Mouse (Mus musculus): ENCODE measurements around the gene Taar4. TPM values are rescaled to one million over a fixed set of nuclear protein-coding genes. Genes with fewer than 3 reads are reported as not detected.

The Taar4 gene
- polyA plus RNA-seq, 1 experiment: not detected

DNA sequence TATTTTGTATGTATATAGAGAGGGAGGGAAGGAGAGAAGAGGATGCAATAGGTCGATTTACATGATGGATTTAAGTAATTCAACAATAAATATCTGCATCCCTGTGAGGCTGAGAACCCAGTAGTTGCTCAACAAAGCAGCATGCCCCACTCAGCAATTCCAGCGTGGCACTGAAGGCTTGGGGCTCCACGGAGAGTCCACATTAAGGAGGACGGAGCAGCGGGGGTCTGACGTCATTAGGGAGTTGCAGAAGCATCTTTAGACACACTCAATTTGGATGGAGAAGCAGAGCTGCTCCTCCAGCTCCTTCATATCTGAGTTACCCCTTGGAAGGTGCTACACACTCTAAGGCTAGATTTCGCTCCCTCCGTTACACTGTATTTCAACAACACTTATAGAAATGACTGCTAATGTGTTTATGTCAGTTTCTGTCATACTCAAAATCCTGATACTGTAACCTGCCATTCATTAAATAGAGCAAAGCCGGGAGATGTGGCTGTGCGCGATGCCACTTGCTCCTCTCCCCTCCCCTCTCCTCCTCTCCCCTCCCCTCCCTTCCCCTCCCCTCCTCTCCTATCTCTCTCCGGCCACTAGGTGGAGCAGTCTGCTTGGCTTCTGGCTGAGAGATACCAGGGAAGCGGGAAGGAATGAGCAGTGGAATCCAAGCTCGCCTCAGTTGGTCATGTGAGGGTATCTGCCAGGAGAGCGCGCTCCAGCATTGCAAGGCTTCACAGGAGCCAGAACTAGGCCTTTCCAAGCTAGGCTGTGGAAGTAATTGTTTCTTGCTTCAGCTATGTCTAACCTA is 18.8 kb downstream of the Taar4 start:
- no peak for TF ChIP-seq GATA1 (IDR thresholded peaks at IDR 0.05; ENCODE audit: low read length)

DNA sequence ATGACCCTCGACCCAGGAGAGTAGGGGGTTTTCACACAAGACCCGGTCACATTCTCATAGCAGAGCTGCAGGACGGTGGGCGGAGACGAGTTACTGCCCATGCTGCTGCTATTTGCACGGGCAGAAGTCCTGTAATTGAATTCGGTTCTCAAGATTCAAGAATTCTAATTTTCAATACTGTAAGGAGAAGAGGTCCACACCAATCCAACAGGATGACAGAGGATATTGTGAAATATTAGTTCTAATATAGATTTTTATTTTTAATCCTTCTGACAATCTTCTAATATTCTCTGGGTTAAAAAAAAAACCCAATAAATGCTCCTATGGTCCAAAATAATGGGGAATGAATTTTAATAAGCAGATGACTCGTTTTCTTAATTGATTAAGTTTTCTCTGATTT is 25.3 kb downstream of the Taar4 start, which contains the start of gene Taar6:
Taar6 (minus strand) TSS at position 101 of the 400 bp plus-strand sequence.
- no peak for TF ChIP-seq GATA1 (IDR thresholded peaks at IDR 0.05; ENCODE audit: low read length)

DNA sequence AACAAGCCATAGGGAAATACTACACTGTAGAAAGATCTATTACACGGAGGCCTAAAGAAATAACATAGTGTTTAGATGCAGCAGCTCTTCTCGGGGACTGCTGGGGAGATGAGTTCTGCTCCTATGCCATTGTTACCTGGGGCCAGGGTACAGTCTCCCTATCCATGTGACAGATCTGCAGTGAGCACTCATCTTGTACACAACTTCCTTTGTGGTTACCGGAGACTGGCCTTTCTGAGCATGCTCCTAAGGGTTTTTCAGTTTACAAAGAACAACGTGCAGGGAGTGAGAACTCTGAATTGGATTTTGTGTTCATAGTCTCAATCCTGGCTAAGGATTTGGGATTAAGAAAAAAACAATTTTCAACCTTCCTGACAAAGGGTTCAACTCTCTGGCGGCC is 26.1 kb downstream of the Taar4 start:
- no peak for TF ChIP-seq GATA1 (IDR thresholded peaks at IDR 0.05; ENCODE audit: low read length)

DNA sequence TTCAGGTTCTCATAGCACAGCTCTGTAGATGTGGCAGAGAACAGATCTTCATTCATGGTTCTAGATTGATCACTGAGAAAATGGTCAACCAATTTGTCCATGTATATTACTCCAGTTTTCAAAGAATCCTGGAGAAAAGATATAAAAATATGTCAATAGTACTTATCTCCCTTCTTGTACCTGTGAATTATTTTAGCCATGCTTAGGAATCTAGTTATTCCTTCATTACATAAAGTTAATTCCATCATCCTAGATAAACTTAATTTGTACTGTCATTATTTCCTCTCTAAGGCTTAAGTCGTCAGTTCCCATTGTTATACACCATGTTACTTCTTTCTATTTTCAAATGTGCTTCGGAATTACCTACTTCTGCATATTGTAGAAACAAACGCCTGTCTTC is 33.1 kb downstream of the Taar4 start, which contains the start of gene Taar7a:
Taar7a (minus strand) TSS at position 101 of the 400 bp plus-strand sequence.
- no peak for TF ChIP-seq GATA1 (IDR thresholded peaks at IDR 0.05; ENCODE audit: low read length)

DNA sequence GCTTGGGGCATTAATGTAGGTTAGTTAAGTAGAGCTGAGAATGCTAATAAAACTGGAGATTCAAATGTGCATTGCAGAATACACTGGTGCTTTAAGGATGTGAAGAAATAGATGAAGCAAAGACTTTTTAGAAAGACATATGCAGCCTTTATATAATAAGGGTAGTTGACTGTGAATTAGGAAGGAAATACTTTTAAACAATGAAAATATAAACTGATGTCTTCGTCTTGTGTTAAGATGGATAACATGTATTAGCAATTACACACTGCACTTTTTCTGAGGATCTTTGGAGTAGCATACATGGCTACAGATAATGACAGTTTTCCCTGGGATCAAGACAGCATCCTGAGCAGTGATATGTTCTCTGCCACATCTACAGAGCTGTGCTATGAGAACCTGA is 39.3 kb downstream of the Taar4 start, which contains the start of gene Taar7b:
Taar7b (plus strand) TSS at position 301 of the 400 bp plus-strand sequence.
- no peak for TF ChIP-seq GATA1 (IDR thresholded peaks at IDR 0.05; ENCODE audit: low read length)

DNA sequence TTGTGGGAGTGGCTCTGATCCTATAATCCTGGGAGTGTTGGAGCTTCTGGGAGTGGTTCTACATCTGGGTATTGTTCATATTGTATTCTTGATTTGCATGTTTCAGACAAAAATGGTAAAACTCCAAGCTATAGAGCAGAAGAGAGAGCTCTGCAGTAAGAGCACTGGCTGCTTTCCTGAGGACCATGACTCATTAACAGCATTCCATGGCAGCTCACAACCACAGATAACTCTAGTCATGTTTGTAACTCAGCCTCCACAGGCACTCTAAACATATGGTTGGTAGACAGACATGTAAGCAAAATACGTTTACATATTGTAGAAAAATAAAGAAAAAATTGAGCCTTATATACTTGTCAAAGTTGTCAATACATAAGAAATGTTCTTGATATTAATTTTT is 46.1 kb downstream of the Taar4 start:
- TF ChIP-seq GATA1 (IDR thresholded peaks at IDR 0.05; ENCODE audit: low read length): no peak

DNA sequence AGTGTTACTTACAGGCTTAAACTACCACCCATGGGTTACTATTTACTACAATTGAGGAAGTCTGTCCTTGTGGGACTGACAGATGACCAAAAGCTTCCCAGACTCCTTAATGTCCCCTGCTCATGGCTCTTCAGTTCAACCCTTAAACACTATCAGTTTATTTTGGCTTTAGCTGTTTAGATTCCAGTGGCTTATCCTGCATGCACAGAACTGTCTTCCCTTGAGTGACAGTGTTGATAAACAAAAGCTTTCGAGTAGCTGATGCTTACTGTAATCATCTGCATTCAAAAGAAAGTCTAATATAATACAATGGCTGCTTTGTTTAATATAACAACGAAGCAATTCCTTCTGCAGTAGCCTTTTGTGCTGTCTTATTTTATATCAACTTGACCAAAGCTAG is 46.7 kb downstream of the Taar4 start:
- TF ChIP-seq GATA1 (IDR thresholded peaks at IDR 0.05; ENCODE audit: low read length): no peak

DNA sequence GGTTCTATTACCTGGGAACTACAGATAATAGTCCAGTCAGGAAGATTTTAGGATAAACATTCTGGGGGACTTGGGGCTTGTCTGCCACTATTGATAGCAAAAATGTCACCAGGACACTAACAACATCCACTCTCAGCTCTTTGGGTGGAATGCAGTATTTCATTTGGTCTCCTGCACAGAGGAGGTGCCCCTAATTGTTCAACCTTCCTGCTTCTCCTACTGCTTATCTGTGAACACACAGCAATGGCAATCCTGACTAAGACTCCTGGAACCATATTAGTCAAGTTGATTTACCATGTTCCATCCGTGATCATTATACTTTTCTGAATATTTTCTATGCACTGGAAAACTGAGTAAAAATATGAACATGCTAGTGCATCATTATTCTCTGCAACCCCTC is 47.8 kb downstream of the Taar4 start:
- TF ChIP-seq GATA1 (IDR thresholded peaks at IDR 0.05; ENCODE audit: low read length): no peak

Other genes starting within 250 kb of the Taar4 start
- 671 and 1,310 TPM in 2 replicates for gene Rps12, start 173.2 kb upstream of the Taar4 start, polyA plus RNA-seq (2012)
- not detected in 2 replicates for gene Slc18b1, start 163.5 kb upstream of the Taar4 start, polyA plus RNA-seq (2012)
- not detected in 2 replicates for gene Vnn3, start 109.0 kb upstream of the Taar4 start, polyA plus RNA-seq (2012)
- not detected in 2 replicates for gene Vnn1, start 65.8 kb upstream of the Taar4 start, polyA plus RNA-seq (2012)
- not detected in 2 replicates for gene Taar1, start 40.1 kb upstream of the Taar4 start, polyA plus RNA-seq (2012)
- gene Taar2, start 21.9 kb upstream of the Taar4 start, polyA plus RNA-seq (2012): not detected in 2 replicates
- not detected in 2 replicates for gene Taar3, start 10.9 kb upstream of the Taar4 start, polyA plus RNA-seq (2012)
- not detected in 2 replicates for gene Taar5, start 10.2 kb downstream of the Taar4 start, polyA plus RNA-seq (2012)
- gene Taar6, start 25.2 kb downstream of the Taar4 start, polyA plus RNA-seq (2012): not detected in 2 replicates
- gene Taar7a, start 33.0 kb downstream of the Taar4 start, polyA plus RNA-seq (2012): not detected in 2 replicates
- not detected in 2 replicates for gene Taar7b, start 39.4 kb downstream of the Taar4 start, polyA plus RNA-seq (2012)
- not detected in 2 replicates for gene Taar7d, start 66.7 kb downstream of the Taar4 start, polyA plus RNA-seq (2012)
- gene Taar7e, start 77.1 kb downstream of the Taar4 start, polyA plus RNA-seq (2012): not detected in 2 replicates
- gene Taar7f, start 89.0 kb downstream of the Taar4 start, polyA plus RNA-seq (2012): not detected in 2 replicates
- gene Taar8a, start 116.0 kb downstream of the Taar4 start, polyA plus RNA-seq (2012): not detected in 2 replicates
- not detected in 2 replicates for gene Taar8b, start 131.8 kb downstream of the Taar4 start, polyA plus RNA-seq (2012)
- not detected in 2 replicates for gene Taar8c, start 141.4 kb downstream of the Taar4 start, polyA plus RNA-seq (2012)
- gene Taar9, start 149.0 kb downstream of the Taar4 start, polyA plus RNA-seq (2012): not detected in 2 replicates
- 34.6 and 43.1 TPM in 2 replicates for gene Stx7, start 188.8 kb downstream of the Taar4 start, polyA plus RNA-seq (2012)